Mouse (Mus musculus): ENCODE measurements around the gene Fbxo2.
"Not testable (repeated sequence)": the region's sequence is repeated elsewhere in the genome, so short reads cannot be mapped to it uniquely, and the experiment has no call there.

The Fbxo2 gene

DNA sequence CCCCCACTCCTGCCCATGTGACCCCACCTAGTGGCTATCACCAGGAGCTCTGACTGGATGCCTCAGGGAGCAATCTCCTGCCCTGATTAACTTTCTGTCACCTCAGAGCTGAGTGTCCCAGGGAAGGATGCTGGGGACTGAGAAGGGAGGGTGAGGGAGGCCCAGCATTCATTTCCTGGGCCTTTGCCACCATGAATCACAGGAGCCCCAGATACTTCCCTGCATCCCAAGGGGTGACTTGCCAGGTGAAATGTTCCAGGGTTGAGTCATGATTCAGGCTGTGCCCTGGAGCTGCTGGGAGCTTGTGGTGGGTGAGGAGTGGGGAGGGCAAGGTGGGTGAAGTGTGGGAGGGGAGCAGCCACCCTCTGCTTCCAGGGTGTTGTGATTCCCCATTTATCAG lies 17.3 kb downstream of the Fbxo2 start:
- no peak for DNase-seq

DNA sequence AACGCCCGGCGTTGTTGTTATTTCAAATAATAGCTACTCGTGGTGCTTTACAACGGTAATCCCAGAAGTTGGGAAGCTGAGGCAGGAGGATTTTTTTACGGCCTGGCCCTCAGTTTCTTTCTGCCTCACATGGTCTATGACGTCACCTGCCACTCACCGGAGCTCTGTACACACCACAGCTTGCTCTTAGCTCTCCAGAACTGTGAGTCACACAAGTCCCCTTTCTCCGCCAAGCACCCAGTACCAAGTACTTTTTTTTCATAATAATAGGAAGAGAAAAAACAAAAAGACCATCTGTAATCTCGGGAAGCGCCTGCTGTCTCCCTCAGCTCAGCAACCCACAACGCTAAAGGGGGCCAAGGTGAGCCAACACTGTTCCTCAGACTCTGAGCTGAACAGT lies 21.1 kb downstream of the Fbxo2 start:
- no peak for DNase-seq

DNA sequence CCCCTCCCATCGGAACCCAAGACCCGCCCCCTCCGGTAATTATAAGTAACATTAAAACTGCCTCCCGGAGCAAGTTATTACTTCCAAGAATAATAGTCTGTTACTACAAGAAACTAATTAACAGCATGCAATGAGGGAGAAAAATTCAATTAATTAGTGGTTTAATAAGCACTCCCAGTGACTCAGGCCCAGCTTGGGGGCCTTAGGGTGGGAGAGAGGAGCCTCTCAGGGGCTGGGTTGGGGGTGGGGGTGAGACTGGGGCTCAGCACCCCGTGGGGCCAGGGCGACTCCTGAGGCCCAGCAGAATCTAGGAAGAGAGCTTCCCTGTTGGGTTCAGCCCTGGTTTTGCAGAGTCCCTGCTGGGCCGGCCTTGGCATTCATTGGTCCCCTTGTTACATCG lies 21.9 kb downstream of the Fbxo2 start:
- DNase-seq, result no peak

DNA sequence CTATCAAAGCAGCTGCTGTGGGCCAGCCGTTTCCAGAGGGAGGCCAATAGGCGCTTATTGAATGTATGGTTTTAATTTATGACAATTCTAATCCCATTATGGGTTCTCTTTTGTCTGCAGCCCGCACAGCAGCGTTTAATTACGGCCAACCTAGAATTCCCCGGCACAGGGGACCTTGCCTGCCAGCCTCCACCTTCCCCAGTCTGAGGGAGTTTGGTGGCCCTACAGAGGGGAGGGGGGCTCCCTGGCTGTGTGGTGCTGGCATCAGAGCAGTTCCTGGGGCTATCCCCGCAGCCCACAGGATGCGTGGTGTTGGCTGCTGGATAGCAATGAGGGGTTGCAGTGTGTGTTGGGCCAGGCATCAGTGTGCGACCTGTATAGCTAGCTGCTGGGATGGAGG lies 24.1 kb downstream of the Fbxo2 start:
- DNase-seq, result no peak

DNA sequence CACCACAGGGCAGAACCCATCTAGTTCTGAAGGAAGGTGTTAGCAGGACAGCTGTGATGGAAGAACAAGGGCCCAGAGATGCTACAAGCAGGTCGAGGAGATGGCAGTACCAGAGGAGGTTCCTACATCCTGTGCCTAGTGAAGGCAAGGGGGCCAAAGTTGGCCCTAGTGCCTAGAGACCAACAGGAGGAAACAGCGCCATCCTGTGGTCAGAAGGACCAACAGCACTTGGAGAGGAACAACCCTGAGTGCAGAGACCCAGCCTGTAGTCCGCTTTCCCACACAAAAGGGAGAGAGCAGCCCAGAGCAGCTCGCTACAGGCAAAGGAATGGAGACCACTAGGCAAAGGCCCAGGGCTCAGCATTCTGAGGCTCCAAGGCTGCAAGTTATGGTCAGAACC lies 25.4 kb downstream of the Fbxo2 start:
- no peak for DNase-seq

DNA sequence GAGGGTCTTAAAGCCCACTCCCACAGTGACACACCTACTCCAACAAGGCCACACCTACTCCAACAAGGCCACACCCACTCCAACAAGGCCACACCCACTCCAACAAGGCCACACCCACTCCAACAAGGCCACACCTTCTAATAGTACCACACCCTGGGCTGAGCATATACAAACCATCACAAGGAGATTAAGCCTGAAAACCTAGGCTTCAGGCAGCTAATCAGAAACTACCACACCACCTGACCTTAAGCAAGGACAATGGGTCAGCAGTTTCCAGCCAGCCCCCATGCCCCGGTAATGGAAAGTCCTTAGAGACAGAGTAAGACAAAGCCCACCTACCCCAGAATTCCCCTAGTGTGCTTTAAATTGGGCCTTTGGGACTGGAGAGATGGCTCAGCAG lies 28.3 kb downstream of the Fbxo2 start:
- DNase-seq, result not testable (repeated sequence)

DNA sequence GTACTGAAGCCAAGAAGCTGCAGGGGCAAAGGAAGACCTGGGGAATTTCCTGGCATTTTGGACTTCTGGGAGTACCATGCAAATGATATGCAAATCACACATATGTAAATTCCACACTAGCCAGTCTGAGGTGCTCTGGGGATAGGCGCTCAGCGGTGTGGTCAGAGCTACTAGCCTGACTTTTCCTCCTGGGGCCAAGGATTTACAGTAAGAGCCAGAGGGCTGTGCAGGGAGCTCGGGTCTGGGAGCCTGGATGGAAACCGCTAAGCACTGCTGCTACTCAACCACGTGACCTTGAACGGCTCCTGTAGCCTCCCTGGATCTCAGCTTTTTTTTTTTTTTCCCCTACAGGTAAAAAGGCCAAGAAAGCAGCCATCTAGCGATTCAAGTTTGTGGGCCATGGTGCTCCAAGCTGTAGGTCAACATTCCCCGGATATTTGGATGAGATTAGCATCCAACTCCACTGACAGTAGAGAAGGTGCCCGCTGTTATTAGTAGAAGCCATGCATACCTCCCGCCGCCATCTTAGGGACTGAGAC lies 32.4 kb downstream of the Fbxo2 start:
- no peak for DNase-seq

DNA sequence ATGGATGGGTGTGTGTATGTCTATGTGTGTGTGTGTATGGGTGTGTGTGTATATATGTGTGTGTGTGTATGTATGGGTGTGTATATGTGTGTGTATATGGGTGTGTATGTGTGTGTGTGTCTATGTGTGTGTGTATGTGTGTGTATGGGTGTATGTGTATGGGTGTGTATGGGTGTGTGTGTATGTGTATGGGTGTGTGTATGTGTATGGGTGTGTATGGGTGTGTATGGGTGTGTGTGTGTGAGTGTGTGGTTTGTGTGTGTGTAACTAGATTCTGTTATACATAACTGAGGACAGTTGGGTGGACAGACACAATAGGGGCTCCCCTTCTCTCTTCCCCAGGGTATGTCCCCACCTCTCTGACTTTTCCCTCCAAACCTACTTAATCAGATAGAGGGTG lies 34.0 kb downstream of the Fbxo2 start:
- no peak for DNase-seq

DNA sequence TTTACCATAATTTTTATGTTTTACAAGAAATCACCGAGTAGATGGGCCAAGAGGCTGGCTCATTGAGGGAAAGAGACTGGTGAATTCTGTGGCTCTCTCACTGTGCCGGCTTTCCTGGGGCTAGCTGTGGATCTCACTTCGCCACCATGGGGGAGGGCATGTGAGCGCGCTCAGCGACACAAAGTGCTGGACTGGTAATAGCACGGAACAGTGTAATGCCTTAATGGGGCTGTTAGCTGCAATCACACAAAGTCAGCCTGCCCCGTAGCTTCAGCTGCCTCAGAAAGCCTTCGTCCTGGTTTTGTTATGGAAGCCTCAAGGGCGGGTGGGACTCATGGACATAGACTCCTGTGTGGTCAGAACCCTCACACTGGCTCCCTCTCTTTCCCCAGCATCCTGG lies 38.3 kb downstream of the Fbxo2 start:
- no peak for DNase-seq

DNA sequence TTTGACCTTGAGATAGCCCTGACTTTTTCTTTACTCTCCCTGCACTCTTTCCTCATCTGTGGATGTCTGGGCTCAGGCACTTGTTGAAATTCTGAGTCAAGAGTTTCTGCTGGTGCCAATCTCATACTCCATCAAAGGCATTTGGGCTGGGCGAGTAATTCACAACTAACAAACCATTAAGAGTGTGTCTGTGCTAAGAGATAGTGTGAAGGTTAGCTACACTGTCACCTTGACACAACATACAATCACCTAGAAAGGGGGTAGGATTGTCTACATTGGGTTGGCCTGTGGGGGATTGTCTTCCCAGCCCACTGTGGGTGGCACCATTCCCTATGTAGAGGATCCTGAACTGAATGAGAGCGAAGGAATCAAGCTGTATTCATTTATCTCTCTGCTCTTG lies 43.1 kb downstream of the Fbxo2 start:
- DNase-seq, result no peak

DNA sequence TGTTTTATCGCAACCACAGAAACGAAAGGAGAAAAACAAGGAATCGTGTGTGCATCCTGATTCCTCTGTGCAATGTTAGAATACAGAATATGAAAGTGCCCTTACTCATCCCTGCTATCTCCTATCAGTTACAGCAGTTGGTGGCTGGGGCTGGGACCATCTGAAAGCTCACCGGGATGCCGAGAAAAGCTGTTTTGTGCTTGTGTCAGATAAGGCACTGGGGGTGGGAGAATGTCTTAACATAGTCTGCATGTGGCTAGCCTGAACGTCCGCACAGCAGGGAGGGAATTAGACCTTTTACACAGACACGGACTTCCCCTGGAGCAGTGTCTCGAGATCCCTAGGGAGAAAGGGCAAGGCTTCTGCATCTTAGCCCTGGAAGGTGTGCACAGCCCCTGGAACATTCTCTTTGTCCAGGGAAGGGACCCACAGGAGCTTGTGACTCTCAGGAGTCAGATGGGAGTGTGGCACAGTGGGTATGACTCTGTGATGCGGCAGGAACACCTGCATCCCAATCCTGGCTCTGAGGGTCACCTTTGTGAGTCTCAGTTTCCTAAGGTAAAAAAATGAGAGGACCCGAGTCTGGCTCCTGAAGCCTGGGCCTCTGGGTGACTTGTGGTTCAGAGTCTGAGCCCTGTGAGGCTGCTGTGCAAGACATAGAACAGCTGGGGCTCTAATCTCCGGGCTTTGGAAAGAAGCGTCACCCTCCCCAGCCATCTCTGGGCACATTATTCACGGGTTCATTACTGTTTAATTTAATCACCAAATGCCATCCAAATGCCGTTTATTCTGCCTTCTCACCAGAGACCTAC lies 43.8 kb downstream of the Fbxo2 start:
- DNase-seq, result no peak

DNA sequence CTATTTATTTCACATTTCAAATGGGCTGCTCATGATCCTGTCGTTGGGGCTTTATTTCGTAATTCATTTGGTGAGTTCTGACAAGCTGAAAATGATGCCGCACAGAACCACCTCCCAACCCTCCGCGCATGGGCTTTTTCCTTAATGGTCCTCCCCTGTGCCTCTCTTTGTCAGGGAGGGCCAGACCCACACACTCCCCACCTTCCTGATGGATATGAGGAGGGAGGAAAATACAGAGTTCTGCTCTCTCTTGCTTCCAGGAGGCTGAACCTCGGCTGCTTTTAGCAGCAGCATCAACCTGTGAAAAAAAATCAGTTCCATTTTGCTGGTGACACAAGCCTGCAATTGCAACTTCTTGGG lies 44.4 kb downstream of the Fbxo2 start:
- DNase-seq, result no peak

DNA sequence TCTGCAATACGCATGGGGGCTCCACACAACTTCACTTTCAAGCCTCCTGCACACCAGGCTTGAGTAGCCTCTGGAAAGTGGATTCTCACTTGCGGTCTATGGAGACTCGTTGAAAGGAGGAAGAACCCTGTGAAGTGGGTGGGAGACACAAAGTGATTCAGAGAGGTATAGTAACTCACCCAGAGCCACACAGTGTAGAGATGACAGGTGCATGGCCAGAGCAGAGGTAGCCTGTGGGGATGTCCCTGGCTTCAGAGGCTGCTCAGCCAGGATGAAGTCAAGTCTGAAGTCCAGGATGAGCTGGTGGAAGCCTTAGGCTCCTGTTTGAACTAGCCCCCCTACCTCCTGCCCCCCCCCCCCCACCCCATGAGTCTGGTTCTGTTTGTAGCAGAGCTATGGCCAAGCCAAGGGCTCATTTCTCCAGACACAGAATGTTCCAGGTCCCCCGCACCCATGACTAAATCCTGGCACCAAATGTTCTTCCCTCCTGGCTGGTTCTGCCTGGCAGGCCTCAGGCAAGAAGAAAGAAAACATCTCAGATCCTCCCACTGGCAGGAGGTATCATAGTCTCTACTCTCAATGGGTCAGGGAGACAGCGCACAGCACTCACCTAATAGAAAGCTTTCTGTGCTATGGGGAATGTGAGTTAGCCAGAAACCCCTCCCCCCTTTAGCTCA lies 54.2 kb downstream of the Fbxo2 start:
- DNase-seq, result no peak

DNA sequence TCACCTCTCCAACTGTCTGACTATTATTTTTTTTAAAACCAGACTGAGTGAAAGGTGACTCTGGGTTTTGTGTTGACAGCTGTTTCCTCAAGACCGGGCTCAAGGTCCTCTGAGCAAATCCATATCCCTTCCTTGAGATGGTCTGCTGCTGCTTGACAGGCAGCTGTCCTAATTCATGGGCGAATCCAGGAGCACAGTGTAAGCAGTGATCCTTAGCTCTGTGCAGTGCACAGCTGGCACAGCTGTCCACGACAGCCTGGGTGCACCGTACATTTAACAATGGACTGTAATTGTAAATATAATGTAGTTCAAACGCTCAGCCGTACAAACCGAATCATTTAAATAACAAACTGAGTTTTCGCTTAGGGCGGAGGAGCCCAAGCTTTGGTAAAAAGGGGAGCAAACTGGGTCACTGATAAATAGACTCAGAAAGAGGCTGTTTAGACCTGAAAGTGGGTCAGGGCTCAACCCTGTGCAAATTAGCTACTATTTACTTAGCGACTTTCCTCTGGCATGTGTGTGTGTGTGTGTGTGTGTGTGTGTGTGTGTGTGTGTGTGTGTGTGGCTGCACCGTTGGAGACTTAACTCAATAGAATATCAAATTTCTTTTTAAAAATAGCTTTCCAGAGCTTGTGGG lies 55.0 kb downstream of the Fbxo2 start:
- DNase-seq, result no peak

All from thymus, postnatal 4 days (tissue).